Mouse (Mus musculus): ENCODE results near the gene Tas2r144. TPM values are rescaled to one million over a fixed set of nuclear protein-coding genes. Genes with fewer than 3 reads are reported as not detected.
A peak's percentile ranks its signal among the peaks of the same experiment; 100 is the strongest.

The Tas2r144 gene
- total and polyA plus RNA-seq, 3 experiments: not detected

- dilution Hi-C loops (cut with MboI; ENCODE audit: extremely low pct_ligation_motif_present, extremely low pct_unique_long_range_greater_than_20kb, low sequenced_read_pairs) (no loop called here), in situ Hi-C loops (cut with MboI; ENCODE audit: low pct_ligation_motif_present, low pct_unique_long_range_greater_than_20kb, low sequenced_read_pairs) (loop anchor here (25.0 kb wide), 1 partner anchor 346 kb away; the partner anchor contains the start of gene Tcaf3)
- H3K4me3 ChIP-seq (replicated peaks in 1 of 3; ENCODE audit: low read depth in 2 of 3, low read length in 2 of 3, poor library complexity in 1 of 3): no peak overlapping the region
Observed at GRCm38 (mm10) chr6:42241311-42242045, 26.4 kb downstream of the Tas2r144 start.

GRCm38 (mm10) chr6:42245711-42246353, 30.7 kb downstream of the Tas2r144 start, which contains the start of gene Gstk1:
TSS of gene Gstk1 (plus strand) at chr6:42245935.
- Histone ChIP-seq H3K36me3 (replicated peaks in 1 of 2; ENCODE audit: control insufficient read depth in 1 of 2, insufficient read depth in 1 of 2, low read length in 1 of 2) (no peaks in the 10 kb centered on the region), H3K4me1 (ENCODE audit: control insufficient read depth in 1 of 2, insufficient read depth in 2 of 2) (no peaks in the 10 kb centered on the region), H3K4me3 (replicated peaks in 1 of 3; ENCODE audit: low read depth in 2 of 3, low read length in 2 of 3, poor library complexity in 1 of 3) (no peak within 1 kb of the TSS), H3K9ac (ENCODE audit: insufficient read depth, low read depth) (no peak within 1 kb of the TSS), H3K9me3 (replicated peaks; ENCODE audit: low read length) (no peaks in the 10 kb centered on the region), H3K4me2 (ENCODE audit: insufficient read depth, low read depth, poor library complexity, severe bottlenecking) (0 out of 2 replicates have a peak within 1 kb of the TSS, but pooled peaks have one; percentile 2), H3K27me3 (replicated peaks) (no peaks in the 10 kb centered on the region), H3K27ac (ENCODE audit: insufficient read depth, low read depth) (no peak within 1 kb of the TSS), H3K79me2 (replicated peaks; ENCODE audit: control insufficient read depth, extremely low read depth, insufficient read depth, poor library complexity, severe bottlenecking) (no peaks in the 10 kb centered on the region)
- dilution Hi-C loops (cut with MboI; ENCODE audit: extremely low pct_ligation_motif_present, extremely low pct_unique_long_range_greater_than_20kb, low sequenced_read_pairs): no loop called here
- in situ Hi-C loops (cut with MboI; ENCODE audit: low pct_ligation_motif_present, low pct_unique_long_range_greater_than_20kb, low sequenced_read_pairs): loop anchor here (25.0 kb wide), 1 partner anchor 341 kb away; the partner anchor contains the start of gene Tcaf3
- peak; percentile 65 for DNase-seq (ENCODE audit: extremely low read depth)
- no peak for TF ChIP-seq KAT2A (IDR thresholded peaks at IDR 0.05; ENCODE audit: insufficient replicate concordance, low read length)
- peak; percentile 84 for TF ChIP-seq NRF1 (IDR thresholded peaks at IDR 0.05; ENCODE audit: low read depth, low read length)

More at GRCm38 (mm10) chr6:42241311-42242045, 26.4 kb downstream of the Tas2r144 start:
- Histone ChIP-seq H3K27me3 (replicated peaks) (no peaks in the 10 kb centered on the region), H3K9me3 (replicated peaks; ENCODE audit: low read length) (no peaks in the 10 kb centered on the region), H3K36me3 (replicated peaks in 1 of 2; ENCODE audit: control insufficient read depth in 1 of 2, insufficient read depth in 1 of 2, low read length in 1 of 2) (no peaks in the 10 kb centered on the region), H3K9ac (ENCODE audit: insufficient read depth, low read depth) (no peak overlapping the region), H3K4me1 (ENCODE audit: control insufficient read depth in 1 of 2, insufficient read depth in 2 of 2) (no peaks in the 10 kb centered on the region), H3K4me2 (ENCODE audit: insufficient read depth, low read depth, poor library complexity, severe bottlenecking) (no peak overlapping the region), H3K27ac (ENCODE audit: insufficient read depth, low read depth) (no peak overlapping the region), H3K79me2 (replicated peaks; ENCODE audit: control insufficient read depth, extremely low read depth, insufficient read depth, poor library complexity, severe bottlenecking) (no peaks in the 10 kb centered on the region)
- DNase-seq (ENCODE audit: extremely low read depth): no peak
- no peak for TF ChIP-seq NRF1 (IDR thresholded peaks at IDR 0.05; ENCODE audit: low read depth, low read length)
- TF ChIP-seq JUN (IDR thresholded peaks at IDR 0.05; ENCODE audit: insufficient read depth, low read depth, low read length): no peak
- TF ChIP-seq MAZ (IDR thresholded peaks at IDR 0.05; ENCODE audit: low read depth, low read length): no peak
- no peak for TF ChIP-seq TBP (conservative IDR thresholded peaks at IDR 0.05; ENCODE audit: low read depth, low read length)
- TF ChIP-seq JUND (conservative IDR thresholded peaks at IDR 0.05; ENCODE audit: low read depth, low read length): no peak
- no peak for TF ChIP-seq ZMIZ1 (IDR thresholded peaks at IDR 0.05; ENCODE audit: low read depth, low read length)
- no peak for TF ChIP-seq POLR2A (IDR thresholded peaks at IDR 0.05; ENCODE audit: low read depth, low read length)
- no peak for TF ChIP-seq NELFE (IDR thresholded peaks at IDR 0.05; ENCODE audit: low read depth, low read length)
- TF ChIP-seq ELF1 (IDR thresholded peaks at IDR 0.05; ENCODE audit: low read depth, low read length): no peak
- TF ChIP-seq POLR2AphosphoS2 (IDR thresholded peaks at IDR 0.05; ENCODE audit: low read depth, low read length): no peak
